Mouse (Mus musculus): ENCODE measurements around the gene Ddx39.

DNA sequence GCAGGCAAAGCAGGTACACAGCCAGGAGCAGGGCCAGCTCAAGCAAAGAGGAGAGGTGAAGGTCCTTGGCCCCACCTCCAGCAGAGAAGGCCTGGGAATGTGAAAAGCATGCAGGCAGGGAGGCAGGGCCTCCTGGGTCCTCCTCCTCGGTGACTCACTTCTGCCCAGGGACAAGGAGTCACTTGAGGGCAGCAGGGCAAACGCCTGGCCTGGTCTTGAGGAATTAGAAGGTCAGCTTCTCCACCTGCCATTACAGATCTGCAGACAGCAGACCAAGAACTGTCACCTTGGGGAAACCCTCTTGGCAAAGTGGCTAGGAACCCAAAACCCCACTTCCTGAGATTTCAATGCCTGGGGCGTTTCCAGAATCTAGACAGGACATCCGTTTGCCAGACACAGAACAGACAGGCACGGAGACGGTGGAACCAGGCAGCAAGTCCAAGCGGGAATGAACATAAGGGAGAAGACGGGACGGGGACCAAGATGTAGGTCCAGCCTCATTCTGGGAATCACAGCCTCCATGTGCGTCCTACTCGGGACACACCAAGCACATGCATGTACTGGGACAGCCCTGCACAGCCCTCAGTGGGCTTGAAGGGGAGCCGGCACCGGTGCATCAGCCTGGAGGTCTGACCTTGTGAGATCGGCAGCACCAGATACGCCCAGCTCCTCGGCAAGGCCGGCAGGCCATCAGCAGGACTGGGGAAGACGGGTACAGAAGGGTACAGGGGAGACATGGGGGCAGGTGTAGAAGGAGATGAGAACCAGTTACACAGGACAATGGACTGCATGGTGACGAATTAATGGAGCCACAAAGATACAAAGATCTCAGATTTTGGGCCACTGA lies 17.4 kb upstream of the Ddx39 start:
- no peak for TF ChIP-seq CTCF (IDR thresholded peaks at IDR 0.05; ENCODE audit: insufficient read depth, low read depth, low read length)
- TF ChIP-seq POLR2A (IDR thresholded peaks at IDR 0.05; ENCODE audit: insufficient read depth, low read depth, low read length): no peak

All from olfactory bulb, adult 2 months (tissue).